Mouse (Mus musculus) R1 (cell line): ENCODE measurements at regions not wholly inside any gene's neighbourhood (a gene's known extent, or its start where the extent isn't known, plus 50 kb on each side); places are given as distances from the start of the nearest gene placed in this dataset.
A peak's percentile ranks its signal among the peaks of the same experiment; 100 is the strongest.

Source experiments
- DNase-seq: peaks from one replicate; pipeline ENCODE4 v3.0.0-alpha.2; 2018; ENCODE audit warnings: low read depth, low spot score

DNA sequence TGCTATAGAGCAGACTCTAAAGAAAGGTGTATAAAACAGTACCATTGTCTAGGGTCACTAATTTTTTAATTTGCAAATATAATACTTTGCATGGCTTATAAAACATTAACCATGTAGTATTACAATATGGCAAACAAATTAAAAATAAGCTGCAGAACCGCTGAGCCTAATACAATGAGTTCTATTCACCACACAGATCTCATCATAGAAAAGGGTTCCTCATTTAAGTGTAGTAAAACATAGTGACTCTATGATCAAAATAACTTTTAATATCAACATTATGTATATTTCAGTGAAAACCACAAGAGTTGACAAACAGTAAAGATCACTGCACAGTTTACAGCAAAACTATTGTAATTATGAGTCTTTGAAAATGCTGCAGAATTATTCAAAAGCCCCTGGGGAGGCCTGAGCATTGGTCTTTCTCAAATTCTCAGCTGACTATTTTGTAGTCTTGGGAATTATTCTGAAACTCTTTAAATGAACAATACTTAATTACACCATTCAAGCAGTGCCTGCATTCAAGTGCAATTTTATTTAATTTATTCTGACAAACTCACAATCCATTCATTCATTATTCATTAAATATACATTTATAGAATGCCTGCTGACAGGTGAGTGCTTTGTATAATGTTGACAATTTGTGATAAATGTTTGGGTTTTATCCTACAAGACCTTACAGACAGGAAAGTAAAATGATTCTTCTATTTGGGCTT lies 60.3 kb downstream of the Pcdh20 start:
- DNase-seq = no peak

DNA sequence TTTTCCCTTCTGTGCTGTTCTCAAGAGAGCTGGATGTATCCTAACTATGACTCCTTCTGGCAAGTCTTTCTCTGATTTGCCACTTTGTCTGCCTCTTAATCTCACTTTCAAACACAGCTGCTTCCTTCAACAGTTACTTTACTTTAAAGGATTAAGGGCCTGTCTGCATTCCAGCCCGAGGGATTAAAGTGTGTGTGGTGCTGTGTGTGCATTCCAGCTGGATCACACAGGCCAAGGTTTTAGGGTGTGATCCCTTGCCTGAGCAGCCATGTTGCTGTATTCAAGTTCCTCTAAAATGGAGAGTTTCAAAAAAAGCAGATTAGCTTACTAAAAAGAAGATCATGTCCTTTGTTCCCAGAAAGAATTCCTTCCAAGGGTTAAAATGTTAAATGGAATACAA lies 71.9 kb downstream of the Pcdh20 start:
- DNase-seq = peak; percentile 29

DNA sequence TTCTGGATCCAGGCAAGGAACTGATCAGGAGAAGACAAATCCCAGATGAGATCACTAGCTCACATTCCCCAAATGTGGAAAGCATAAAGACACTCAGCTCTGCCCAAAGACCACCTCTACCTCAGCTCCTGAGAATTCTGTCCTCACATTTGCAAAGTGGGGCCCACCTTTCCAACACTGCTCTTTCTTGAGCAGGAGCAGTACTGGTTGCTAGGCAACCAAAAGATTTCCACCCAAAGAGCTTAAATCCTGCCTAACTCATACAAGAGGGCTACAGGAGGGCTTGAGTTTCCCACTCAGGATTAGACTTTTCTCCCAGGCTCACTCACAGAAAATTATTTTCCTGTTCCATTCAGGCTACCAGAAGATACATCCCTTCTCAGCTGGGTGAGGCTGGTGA lies 74.0 kb downstream of the Pcdh20 start:
- peak; percentile 12 for DNase-seq

DNA sequence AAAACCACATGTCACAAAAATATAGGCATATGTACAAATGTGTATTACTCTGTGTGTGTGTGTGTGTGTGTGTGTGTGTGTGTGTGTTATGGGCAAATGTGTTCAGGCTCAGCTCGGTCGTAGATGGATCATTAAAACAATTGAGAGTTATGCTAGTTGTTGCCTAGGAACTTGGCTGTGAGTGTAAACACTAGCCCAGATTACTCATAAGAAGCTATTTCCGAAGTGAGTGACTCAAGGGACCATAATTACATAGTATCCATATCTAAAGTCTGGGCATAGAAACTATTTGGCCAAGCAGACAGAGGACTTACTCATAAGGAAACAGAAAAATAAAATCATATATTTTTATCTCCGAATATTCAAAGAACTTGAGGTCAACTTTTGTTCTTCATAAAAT lies 76.2 kb downstream of the Pcdh20 start:
- no peak for DNase-seq

DNA sequence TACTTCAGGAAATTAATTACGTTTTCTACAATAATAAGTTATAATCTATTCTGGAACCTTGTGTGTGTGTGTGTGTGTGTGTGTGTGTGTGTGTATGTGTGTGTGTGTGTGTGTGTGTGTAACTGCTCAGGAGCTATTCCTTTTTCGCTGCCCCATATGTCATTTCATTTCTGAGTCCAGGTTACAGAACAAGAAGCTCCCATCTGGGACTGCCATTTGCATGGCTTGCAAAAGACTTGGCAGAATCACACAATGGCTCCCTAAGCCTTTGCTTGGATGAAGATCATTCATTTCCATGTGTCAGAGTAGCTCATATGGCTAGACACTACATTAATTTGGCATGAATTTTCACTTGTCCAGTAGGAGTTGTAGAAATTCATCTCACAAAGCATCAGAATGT lies 86.6 kb downstream of the Pcdh20 start:
- no peak for DNase-seq

DNA sequence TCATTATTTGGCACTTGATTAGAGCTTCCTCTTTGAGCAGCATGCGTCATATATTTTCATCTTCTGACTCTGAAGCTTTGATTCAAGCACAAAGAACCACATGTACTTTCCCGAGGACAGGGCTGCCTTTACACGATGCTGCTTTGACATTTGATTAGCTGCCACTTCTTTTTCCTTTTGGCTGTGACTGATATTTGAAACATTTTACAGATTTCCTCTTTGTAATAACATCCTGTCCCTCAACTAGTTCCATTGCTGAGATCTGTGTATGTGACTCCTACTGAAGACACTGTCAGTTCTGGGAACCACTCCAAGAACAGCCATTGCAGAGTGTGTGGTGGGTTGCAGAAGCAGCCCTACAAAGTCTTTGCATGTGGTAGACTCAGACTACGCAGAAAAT lies 124.0 kb downstream of the Pcdh20 start:
- no peak for DNase-seq

DNA sequence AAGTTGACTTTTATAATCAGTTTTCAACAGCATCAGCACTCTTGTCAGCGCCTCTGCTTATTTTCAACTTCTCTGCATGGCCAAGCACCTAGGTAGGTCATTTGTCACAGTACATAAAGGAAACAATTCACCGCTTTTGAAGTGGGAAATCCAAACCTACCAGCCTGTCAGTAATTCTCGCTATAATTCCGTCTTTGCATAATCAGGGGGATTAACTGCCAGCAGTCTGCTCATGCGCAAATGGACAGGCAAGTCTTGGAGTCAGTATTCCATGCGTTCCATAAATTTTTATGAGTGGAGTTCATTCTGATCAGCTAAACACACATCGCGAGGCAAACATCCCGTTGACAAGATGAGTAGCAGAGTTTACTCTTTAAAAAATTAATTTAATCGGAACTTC lies 133.9 kb downstream of the Pcdh20 start:
- DNase-seq = no peak

DNA sequence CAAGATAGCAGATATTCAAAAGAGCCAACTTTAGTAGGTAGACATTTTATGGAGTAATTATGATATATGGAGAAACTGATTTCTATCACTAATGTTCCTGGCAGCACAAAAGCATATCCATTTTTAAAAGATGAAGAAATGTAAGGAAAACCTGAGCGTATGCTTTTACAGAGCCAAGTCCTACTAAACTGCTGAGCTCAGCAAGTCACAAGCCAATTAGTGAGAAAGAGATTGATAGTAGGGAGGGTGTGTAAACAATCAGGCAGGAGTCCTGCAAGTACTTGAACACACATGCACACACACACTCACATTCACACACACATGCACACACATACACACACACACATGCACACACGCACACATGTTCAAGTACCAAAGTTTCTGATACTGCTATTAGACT lies 140.6 kb downstream of the Pcdh20 start:
- no peak for DNase-seq

DNA sequence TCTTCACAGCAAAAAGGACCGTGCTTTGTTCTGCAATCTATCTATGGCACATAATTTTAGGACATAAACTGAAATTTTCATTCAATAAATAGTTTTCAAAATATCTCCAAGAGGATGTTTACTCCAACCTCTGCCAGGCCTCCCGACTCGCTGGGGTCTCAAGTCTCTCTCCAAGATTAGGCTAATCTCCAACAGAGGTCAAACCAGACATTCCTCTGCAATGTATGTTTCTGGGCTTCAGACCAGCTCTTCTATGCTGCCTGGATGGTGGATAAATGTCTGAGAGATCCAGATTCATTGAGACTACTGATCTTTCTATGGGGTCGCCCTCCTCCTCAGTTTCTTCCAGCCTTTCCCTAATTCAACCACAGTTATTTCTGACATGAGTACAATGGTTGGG lies 144.8 kb downstream of the Pcdh20 start:
- no peak for DNase-seq

DNA sequence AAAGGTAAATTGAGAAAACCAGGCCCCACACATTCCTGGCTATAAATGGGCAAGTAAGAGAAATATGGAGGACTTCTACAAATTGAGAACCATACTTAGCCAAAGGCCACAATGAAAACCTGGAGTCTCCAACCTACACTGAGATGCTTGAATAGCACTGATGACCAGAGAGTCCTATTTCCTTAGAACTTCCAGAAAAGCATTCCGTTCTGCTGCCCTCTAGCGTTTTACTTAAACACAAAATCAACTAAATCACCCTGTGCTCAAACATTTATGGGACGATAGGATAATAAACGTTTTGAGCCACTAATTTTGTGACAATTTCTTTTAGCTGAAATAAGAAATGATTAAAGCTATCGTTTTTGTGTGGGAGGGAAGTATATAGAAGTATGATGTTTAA lies 192.9 kb downstream of the Pcdh20 start:
- peak; percentile 29 for DNase-seq

DNA sequence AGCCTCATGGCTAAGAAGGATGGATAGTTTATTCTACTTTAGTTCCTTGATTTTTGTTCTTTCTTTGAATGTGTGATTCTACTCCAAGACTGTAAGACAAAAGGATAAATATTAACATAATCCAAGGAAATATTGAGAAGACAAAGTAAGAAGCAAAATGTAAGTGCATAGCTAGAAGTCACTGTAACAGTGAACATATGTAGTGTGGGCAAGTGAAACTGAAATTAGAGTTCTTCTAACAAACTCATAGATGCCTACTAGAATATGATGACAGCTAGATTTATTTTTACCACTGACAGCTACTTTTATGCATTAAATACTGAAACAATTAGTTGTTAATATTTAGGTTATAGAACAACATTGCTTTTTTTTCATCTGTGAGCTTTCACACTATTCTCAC lies 206.4 kb downstream of the Pcdh20 start:
- no peak for DNase-seq

DNA sequence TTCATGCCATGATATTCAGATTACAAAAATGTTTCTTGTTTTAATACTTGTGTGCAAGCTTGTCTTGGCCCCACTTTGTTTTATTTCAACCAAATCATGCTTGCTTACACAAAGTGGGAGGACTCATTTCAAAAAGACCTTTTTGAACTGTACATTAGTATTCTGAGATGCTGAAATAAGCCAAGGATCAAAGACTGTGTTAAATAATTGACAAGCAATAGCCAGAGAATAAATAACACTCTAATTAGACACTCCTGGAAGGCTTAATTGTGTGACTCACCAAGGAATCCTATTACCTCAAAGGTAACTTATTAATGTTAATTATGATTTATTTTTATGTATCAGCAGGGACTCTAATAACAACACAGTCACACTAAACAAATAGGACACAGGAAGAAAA lies 212.2 kb downstream of the Pcdh20 start:
- no peak for DNase-seq

DNA sequence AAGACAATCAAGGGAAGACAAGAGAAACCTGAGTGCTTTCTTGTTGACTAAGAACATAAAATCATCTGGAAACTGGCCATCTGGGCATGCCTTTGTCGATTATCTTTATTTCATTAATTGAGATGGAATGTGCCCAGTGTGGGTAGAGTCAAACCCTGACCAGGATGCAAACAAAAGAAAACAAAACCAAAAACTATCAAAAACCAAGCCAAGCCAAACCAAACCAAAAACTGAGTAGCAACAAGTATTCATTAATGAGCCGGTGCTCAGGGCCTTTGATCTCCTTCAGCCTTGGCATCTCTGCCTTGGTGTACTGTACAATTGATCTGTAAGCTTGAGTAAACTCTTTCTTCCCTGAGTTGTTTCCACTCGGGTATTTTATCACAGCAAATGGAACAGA lies 216.1 kb downstream of the Pcdh20 start:
- DNase-seq = no peak
